ENCODE assay signal across 15 mouse cellular contexts in genomic region chr2:157519452-157519851, GRCm38 (mm10). TPM values are rescaled to one million over a fixed set of nuclear protein-coding genes. Genes with fewer than 3 reads are reported as not detected.
DNase-seq lines count a peak whose midpoint lies in the region; ATAC-seq lines count a peak whose summit lies in the region.
"Had no signal": no experiment of that assay in that cellular context is flagged by ENCODE, and none has a peak within 500 bp of the region (broad histone marks: within the 10 kb centered on the region; RNA-seq: fewer than 3 reads in every experiment).

No protein-coding gene starts in this region.

- H3K4me1 ChIP-seq in forebrain, embryonic 12.5 days: peaks cover 60% of the 10 kb centered on the region
- H3K4me1 ChIP-seq in forebrain, embryonic 16.5 days (replicated peaks; ENCODE audit: control insufficient read depth, insufficient read depth, low read length): peaks cover 27% of the 10 kb centered on the region
- peaks cover 55% of the 10 kb centered on the region for H3K4me1 ChIP-seq in hindbrain, embryonic 13.5 days (replicated peaks)
- peaks cover 12% of the 10 kb centered on the region for H3K4me1 ChIP-seq in hindbrain, embryonic 11.5 days (replicated peaks; ENCODE audit: control insufficient read depth, insufficient read depth, low read length)
- peaks cover 56% of the 10 kb centered on the region for H3K4me1 ChIP-seq in embryonic facial prominence, embryonic 10.5 days
- peaks cover 37% of the 10 kb centered on the region for H3K4me1 ChIP-seq in midbrain, embryonic 15.5 days
- H3K4me1 ChIP-seq in intestine, embryonic 15.5 days (replicated peaks): no peaks in the 10 kb centered on the region

- no peak for ATAC-seq in forebrain, embryonic 12.5 days (ENCODE audit: low FRiP score)
- no peak for ATAC-seq in forebrain, embryonic 16.5 days
- ATAC-seq in hindbrain, embryonic 13.5 days (ENCODE audit: low FRiP score): no peak
- ATAC-seq in hindbrain, embryonic 11.5 days (ENCODE audit: low FRiP score): no peak
- ATAC-seq in midbrain, embryonic 15.5 days (replicated peaks): no peak
- no peak for ATAC-seq in intestine, embryonic 15.5 days
- ATAC-seq: activated CD4-positive, CD25-positive, alpha-beta regulatory T cell, adult 4 months; liver, postnatal 0 days had no signal

- 0 out of 2 replicates have a peak overlapping the region, but pooled peaks have one; percentile 14 for H3K27ac ChIP-seq in forebrain, embryonic 12.5 days
- no peak overlapping the region; the same call in 1 of the 2 replicates for H3K27ac ChIP-seq in forebrain, embryonic 16.5 days (ENCODE audit: low read length)
- peak overlapping the region; percentile 45 for H3K27ac ChIP-seq in hindbrain, embryonic 13.5 days
- no peak overlapping the region for H3K27ac ChIP-seq in hindbrain, embryonic 11.5 days (ENCODE audit: low read depth, low read length)
- H3K27ac ChIP-seq in embryonic facial prominence, embryonic 10.5 days (replicated peaks): peak overlapping the region; percentile 73
- peak overlapping the region; percentile 87 for H3K27ac ChIP-seq in midbrain, embryonic 15.5 days
- H3K27ac ChIP-seq in intestine, embryonic 15.5 days: no peak overlapping the region
- H3K27ac ChIP-seq: embryonic facial prominence, embryonic 12.5 days; heart, embryonic 13.5 days; limb, embryonic 15.5 days; neural tube, embryonic 12.5 days had no signal

- WGBS in forebrain, embryonic 12.5 days: 80% methylated on average over 6 of the region's 6 CpGs
- 79% methylated on average over 6 of the region's 6 CpGs for WGBS in forebrain, embryonic 16.5 days
- WGBS in hindbrain, embryonic 13.5 days: 59% methylated on average over 6 of the region's 6 CpGs
- 49% methylated on average over 6 of the region's 6 CpGs for WGBS in hindbrain, embryonic 11.5 days
- 42% methylated on average over 6 of the region's 6 CpGs for WGBS in embryonic facial prominence, embryonic 10.5 days
- WGBS in midbrain, embryonic 15.5 days: 76% methylated on average over 6 of the region's 6 CpGs
- WGBS in intestine, embryonic 15.5 days: 66% methylated on average over 6 of the region's 6 CpGs

- H3K27me3 ChIP-seq in forebrain, embryonic 12.5 days: peaks cover 15% of the 10 kb centered on the region; the same call in 1 of the 2 replicates
- no peaks in the 10 kb centered on the region for H3K27me3 ChIP-seq in forebrain, embryonic 16.5 days (replicated peaks; ENCODE audit: control insufficient read depth, insufficient read depth, low read length)
- H3K27me3 ChIP-seq in hindbrain, embryonic 13.5 days: no peaks in the 10 kb centered on the region
- H3K27me3 ChIP-seq in hindbrain, embryonic 11.5 days (ENCODE audit: control insufficient read depth, insufficient read depth, low read length): no peaks in the 10 kb centered on the region
- no peaks in the 10 kb centered on the region for H3K27me3 ChIP-seq in embryonic facial prominence, embryonic 10.5 days (replicated peaks; ENCODE audit: low read depth, poor library complexity, severe bottlenecking)
- no peaks in the 10 kb centered on the region for H3K27me3 ChIP-seq in midbrain, embryonic 15.5 days (replicated peaks)
- no peaks in the 10 kb centered on the region for H3K27me3 ChIP-seq in intestine, embryonic 15.5 days (replicated peaks)
- H3K27me3 ChIP-seq: embryonic facial prominence, embryonic 12.5 days; limb, embryonic 15.5 days; neural tube, embryonic 12.5 days had no signal

- no peak overlapping the region for H3K4me3 ChIP-seq in forebrain, embryonic 12.5 days (replicated peaks)
- no peak overlapping the region for H3K4me3 ChIP-seq in forebrain, embryonic 16.5 days (replicated peaks; ENCODE audit: low read length)
- H3K4me3 ChIP-seq in hindbrain, embryonic 13.5 days: no peak overlapping the region
- H3K4me3 ChIP-seq in hindbrain, embryonic 11.5 days (ENCODE audit: low read depth, low read length): no peak overlapping the region
- H3K4me3 ChIP-seq in embryonic facial prominence, embryonic 10.5 days: no peak overlapping the region
- H3K4me3 ChIP-seq in midbrain, embryonic 15.5 days: no peak overlapping the region
- H3K4me3 ChIP-seq in intestine, embryonic 15.5 days (replicated peaks): no peak overlapping the region
- H3K4me3 ChIP-seq: embryonic facial prominence, embryonic 12.5 days; heart, embryonic 13.5 days; limb, embryonic 15.5 days; neural tube, embryonic 12.5 days had no signal

- no peak overlapping the region for H3K4me2 ChIP-seq in forebrain, embryonic 12.5 days
- H3K4me2 ChIP-seq in forebrain, embryonic 16.5 days (ENCODE audit: low read length): no peak overlapping the region
- H3K4me2 ChIP-seq in hindbrain, embryonic 13.5 days: no peak overlapping the region
- no peak overlapping the region for H3K4me2 ChIP-seq in hindbrain, embryonic 11.5 days (replicated peaks; ENCODE audit: low read depth, low read length)
- H3K4me2 ChIP-seq in midbrain, embryonic 15.5 days: no peak overlapping the region
- no peak overlapping the region for H3K4me2 ChIP-seq in intestine, embryonic 15.5 days (replicated peaks)
- H3K4me2 ChIP-seq: embryonic facial prominence, embryonic 12.5 days; heart, embryonic 13.5 days; limb, embryonic 15.5 days; neural tube, embryonic 12.5 days had no signal

- no peaks in the 10 kb centered on the region for H3K9me3 ChIP-seq in forebrain, embryonic 12.5 days
- no peaks in the 10 kb centered on the region for H3K9me3 ChIP-seq in forebrain, embryonic 16.5 days (ENCODE audit: control insufficient read depth, low read length)
- no peaks in the 10 kb centered on the region for H3K9me3 ChIP-seq in hindbrain, embryonic 13.5 days
- no peaks in the 10 kb centered on the region for H3K9me3 ChIP-seq in hindbrain, embryonic 11.5 days (ENCODE audit: control insufficient read depth, low read length)
- no peaks in the 10 kb centered on the region for H3K9me3 ChIP-seq in embryonic facial prominence, embryonic 10.5 days
- H3K9me3 ChIP-seq in midbrain, embryonic 15.5 days: no peaks in the 10 kb centered on the region
- no peaks in the 10 kb centered on the region for H3K9me3 ChIP-seq in intestine, embryonic 15.5 days
- H3K9me3 ChIP-seq: embryonic facial prominence, embryonic 12.5 days; heart, embryonic 13.5 days; limb, embryonic 15.5 days; neural tube, embryonic 12.5 days had no signal

- H3K9ac ChIP-seq in forebrain, embryonic 12.5 days: no peak overlapping the region
- no peak overlapping the region for H3K9ac ChIP-seq in forebrain, embryonic 16.5 days (replicated peaks; ENCODE audit: low read depth, low read length)
- H3K9ac ChIP-seq in hindbrain, embryonic 13.5 days: no peak overlapping the region
- H3K9ac ChIP-seq in hindbrain, embryonic 11.5 days (ENCODE audit: low read depth, low read length): no peak overlapping the region
- H3K9ac ChIP-seq in midbrain, embryonic 15.5 days: no peak overlapping the region
- H3K9ac ChIP-seq in intestine, embryonic 15.5 days: no peak overlapping the region
- H3K9ac ChIP-seq: embryonic facial prominence, embryonic 12.5 days; heart, embryonic 13.5 days; limb, embryonic 15.5 days; liver, postnatal 0 days; neural tube, embryonic 12.5 days had no signal

- H3K36me3 ChIP-seq in forebrain, embryonic 12.5 days (replicated peaks): no peaks in the 10 kb centered on the region
- no peaks in the 10 kb centered on the region for H3K36me3 ChIP-seq in forebrain, embryonic 16.5 days (ENCODE audit: control insufficient read depth, insufficient read depth)
- no peaks in the 10 kb centered on the region for H3K36me3 ChIP-seq in hindbrain, embryonic 13.5 days
- no peaks in the 10 kb centered on the region for H3K36me3 ChIP-seq in hindbrain, embryonic 11.5 days (ENCODE audit: control insufficient read depth, insufficient read depth, low read length)
- H3K36me3 ChIP-seq in embryonic facial prominence, embryonic 10.5 days (replicated peaks): no peaks in the 10 kb centered on the region
- no peaks in the 10 kb centered on the region for H3K36me3 ChIP-seq in midbrain, embryonic 15.5 days (replicated peaks)
- no peaks in the 10 kb centered on the region for H3K36me3 ChIP-seq in intestine, embryonic 15.5 days
- H3K36me3 ChIP-seq: embryonic facial prominence, embryonic 12.5 days; heart, embryonic 13.5 days; limb, embryonic 15.5 days; neural tube, embryonic 12.5 days had no signal

- DNase-seq in hindbrain, embryonic 11.5 days (ENCODE audit: low spot score): no peak
- DNase-seq in embryonic facial prominence, embryonic 10.5 days (ENCODE audit: low spot score): no peak
- DNase-seq: cerebellum, adult 18-20 months; liver, postnatal 0 days; thymus, postnatal 36 days had no signal

RNA-seq across cellular contexts. Expression of gene Nnat, which starts 40.4 kb away (rescaled TPM):
- polyA plus RNA-seq in forebrain, embryonic 12.5 days (2016; fragmentation: Nextera tagmentation; extraction: Ambion mirVana): 5,265 and 5,863 TPM in 2 replicates
- polyA plus RNA-seq in forebrain, embryonic 16.5 days (2015; fragmentation: Nextera tagmentation; extraction: Ambion mirVana): 5,254 and 7,174 TPM in 2 replicates
- polyA plus RNA-seq in hindbrain, embryonic 13.5 days (2015; fragmentation: Nextera tagmentation; extraction: Ambion mirVana): 6,024 and 6,534 TPM in 2 replicates
- polyA plus RNA-seq in hindbrain, embryonic 11.5 days (2014; fragmentation: Nextera tagmentation; extraction: Ambion mirVana): 1,515 and 1,745 TPM in 2 replicates
- 2,080 and 2,294 TPM in 2 replicates for polyA plus RNA-seq in embryonic facial prominence, embryonic 10.5 days (2016; fragmentation: Nextera tagmentation; extraction: Ambion mirVana)
- 10,539 and 10,900 TPM in 2 replicates for polyA plus RNA-seq in midbrain, embryonic 15.5 days (2015; fragmentation: Nextera tagmentation; extraction: Ambion mirVana)
- 428 and 457 TPM in 2 replicates for polyA plus RNA-seq in intestine, embryonic 15.5 days (2015; fragmentation: Nextera tagmentation; extraction: Ambion mirVana)

RNA-seq across cellular contexts. Expression of gene Blcap, which starts 51.6 kb away (rescaled TPM):
- 144 and 156 TPM in 2 replicates for polyA plus RNA-seq in forebrain, embryonic 12.5 days (2016; fragmentation: Nextera tagmentation; extraction: Ambion mirVana)
- polyA plus RNA-seq in forebrain, embryonic 16.5 days (2015; fragmentation: Nextera tagmentation; extraction: Ambion mirVana): 196 and 239 TPM in 2 replicates
- 219 and 232 TPM in 2 replicates for polyA plus RNA-seq in hindbrain, embryonic 13.5 days (2015; fragmentation: Nextera tagmentation; extraction: Ambion mirVana)
- 117 and 118 TPM in 2 replicates for polyA plus RNA-seq in hindbrain, embryonic 11.5 days (2014; fragmentation: Nextera tagmentation; extraction: Ambion mirVana)
- polyA plus RNA-seq in embryonic facial prominence, embryonic 10.5 days (2016; fragmentation: Nextera tagmentation; extraction: Ambion mirVana): 82.1 and 82.3 TPM in 2 replicates
- polyA plus RNA-seq in midbrain, embryonic 15.5 days (2015; fragmentation: Nextera tagmentation; extraction: Ambion mirVana): 332 and 336 TPM in 2 replicates
- polyA plus RNA-seq in intestine, embryonic 15.5 days (2015; fragmentation: Nextera tagmentation; extraction: Ambion mirVana): 39.2 and 40.9 TPM in 2 replicates

Comparison
In these comparisons a context has a peak if more than half of its experiments do, and no peak if none do; other contexts are left out.
1. H3K27ac ChIP-seq: peak in forebrain, embryonic 12.5 days (single experiment), hindbrain, embryonic 13.5 days (single experiment), embryonic facial prominence, embryonic 10.5 days (single experiment) and midbrain, embryonic 15.5 days (single experiment); none in forebrain, embryonic 16.5 days (single experiment), hindbrain, embryonic 11.5 days (single experiment) and intestine, embryonic 15.5 days (single experiment).